Mouse (Mus musculus) thymus, adult 2 months (tissue): ENCODE measurements around the gene Caskin1.

Source experiments
- CTCF ChIP-seq: fragments of 200-500 bp; IDR thresholded peaks from 2 replicates; pipeline ENCODE4 v1.5.1; 2012; ENCODE audit warnings: mild to moderate bottlenecking, control low read depth, low read length, moderate library complexity, borderline replicate concordance; ENCODE audit not compliant: control insufficient read depth, poor library complexity, insufficient read depth; ENCODE audit errors: extremely low read depth
- POLR2A ChIP-seq: fragments of 200-500 bp; IDR thresholded peaks from 2 replicates; pipeline ENCODE4 v1.6.1; 2012; ENCODE audit warnings: mild to moderate bottlenecking, low read length, control low read depth, moderate library complexity; ENCODE audit not compliant: control insufficient read depth, poor library complexity, insufficient read depth; ENCODE audit errors: extremely low read depth

- TF ChIP-seq POLR2A (no peak), CTCF (no peak)
Measured at GRCm38 (mm10) chr17:24546234-24546633, 57.8 kb downstream of the Caskin1 start.
